Mouse (Mus musculus) limb, embryonic 14.5 days (tissue): ENCODE data around the gene 4930523C07Rik. TPM values are rescaled to one million over a fixed set of nuclear protein-coding genes. Genes with fewer than 3 reads are reported as not detected.

Experiments used
- ATAC-seq: fragments of 200-750 bp; cut with Nextera tagmentation; 2 replicates; pipeline ENCODE4 v1.8.0; 2017; ENCODE audit warnings: low read depth, moderate number of reproducible peaks, moderate TSS enrichment; ENCODE audit not compliant: low FRiP score
- DNase-seq: peaks from one replicate; pipeline ENCODE4 v3.0.0-alpha.2; 2015; ENCODE audit warnings: low spot score
- H3K27ac ChIP-seq: fragments of 300-500 bp; sonication (generic); replicated peaks from 2 replicates; pipeline ENCODE4 v1.5.1; 2014; ENCODE audit warnings: low read depth, mild to moderate bottlenecking, low read length, moderate library complexity, mixed read lengths
- H3K27me3 ChIP-seq: fragments of 300-500 bp; sonication (generic); 2 replicates; pipeline ENCODE4 v1.6.1; 2014; ENCODE audit warnings: low read length, mixed read lengths; ENCODE audit not compliant: control insufficient read depth, insufficient read depth
- H3K36me3 ChIP-seq: fragments of 300-500 bp; sonication (generic); 2 replicates; pipeline ENCODE4 v1.6.1; 2014; ENCODE audit warnings: mild to moderate bottlenecking, low read length, moderate library complexity, mixed read lengths; ENCODE audit not compliant: control insufficient read depth, insufficient read depth
- H3K4me1 ChIP-seq: fragments of 300-500 bp; sonication (generic); 2 replicates; pipeline ENCODE4 v1.6.1; 2014; ENCODE audit warnings: antibody characterized with exemption, low read length, mixed read lengths; ENCODE audit not compliant: control insufficient read depth, insufficient read depth
- H3K4me2 ChIP-seq: fragments of 300-500 bp; sonication (generic); replicated peaks from 2 replicates; pipeline ENCODE4 v1.6.1; 2014; ENCODE audit warnings: low read depth, mild to moderate bottlenecking, low read length, moderate library complexity; ENCODE audit not compliant: severe bottlenecking
- H3K4me3 ChIP-seq: fragments of 300-500 bp; sonication (generic); replicated peaks from 2 replicates; pipeline ENCODE4 v1.5.1; 2014; ENCODE audit warnings: low read length
- H3K9ac ChIP-seq: fragments of 300-500 bp; sonication (generic); 2 replicates; pipeline ENCODE4 v1.6.1; 2014; ENCODE audit warnings: mild to moderate bottlenecking, low read depth, low read length, moderate library complexity; ENCODE audit not compliant: severe bottlenecking
- H3K9me3 ChIP-seq: fragments of 300-500 bp; sonication (generic); 2 replicates; pipeline ENCODE4 v1.6.1; 2016; ENCODE audit warnings: low read length; ENCODE audit not compliant: control insufficient read depth
- POLR2A ChIP-seq: fragments of 200-500 bp; IDR thresholded peaks from 2 replicates; pipeline ENCODE4 v1.8.0; 2012; ENCODE audit warnings: inconsistent platforms, mild to moderate bottlenecking, moderate library complexity, borderline replicate concordance; ENCODE audit not compliant: insufficient read depth, insufficient read length; ENCODE audit errors: extremely low read depth
- WGBS: fragments of 180-500 bp; shearing (Covaris S2); extraction: QIAGEN DNeasy Blood & Tissue Kit; methylation state at CpG from one replicate; pipeline ENCODE4 v1.1.7; 2014; 5-methylcytosine and 5-hydroxymethylcytosine counted together
- polyA plus RNA-seq, 2 experiments: library from polyadenylated mRNA; depleted of rRNA in 1 of 2; stranded (reverse) in 1 of 2; unstranded in 1 of 2; fragments of >200 nt; fragmentation: Nextera tagmentation in 1 of 2; extraction: Ambion mirVana in 1 of 2; gene quantifications; 2 replicates each; pipeline versions ENCODE4 v1.2.1 to v1.2.3; 2012 to 2014

4930523C07Rik gene
- polyA plus RNA-seq, 2 experiments: 9.5 to 21.5 TPM

- DNase-seq (no peak), ATAC-seq (no peak)
- TF ChIP-seq POLR2A: no peak
- Histone ChIP-seq H3K27me3 (no peaks in the 10 kb centered on the region), H3K4me3 (no peak overlapping the region), H3K27ac (no peak overlapping the region), H3K4me1 (peaks cover 9% of the 10 kb centered on the region), H3K9me3 (no peaks in the 10 kb centered on the region), H3K9ac (no peak overlapping the region), H3K36me3 (no peaks in the 10 kb centered on the region), H3K4me2 (no peak overlapping the region)
- 67% methylated on average over 4 of the region's 4 CpGs for WGBS
Observed at GRCm38 (mm10) chr1:160046786-160047185, 2.6 kb downstream of the 4930523C07Rik start.

GRCm38 (mm10) chr1:160047481-160047931, 3.3 kb downstream of the 4930523C07Rik start:
- Histone ChIP-seq H3K9me3 (no peaks in the 10 kb centered on the region), H3K27ac (no peak overlapping the region), H3K4me2 (no peak overlapping the region), H3K4me3 (no peak overlapping the region), H3K9ac (no peak overlapping the region), H3K27me3 (no peaks in the 10 kb centered on the region), H3K4me1 (peaks cover 9% of the 10 kb centered on the region), H3K36me3 (no peaks in the 10 kb centered on the region)
- ATAC-seq (no peak), DNase-seq (no peak)
- no peak for TF ChIP-seq POLR2A
- WGBS: 89% methylated on average over 7 of the region's 7 CpGs

- Histone ChIP-seq H3K27ac (no peak overlapping the region), H3K36me3 (no peaks in the 10 kb centered on the region), H3K4me3 (no peak overlapping the region), H3K4me1 (peaks cover 4% of the 10 kb centered on the region; the same call in 1 of the 2 replicates), H3K4me2 (no peak overlapping the region), H3K9ac (no peak overlapping the region), H3K27me3 (no peaks in the 10 kb centered on the region), H3K9me3 (no peaks in the 10 kb centered on the region)
- ATAC-seq (no peak), DNase-seq (no peak)
- 83% methylated on average over 5 of the region's 5 CpGs for WGBS
- TF ChIP-seq POLR2A: no peak
Observed at GRCm38 (mm10) chr1:160049131-160049880, 5.1 kb downstream of the 4930523C07Rik start.

GRCm38 (mm10) chr1:160050898-160051297, 6.7 kb downstream of the 4930523C07Rik start:
- Histone ChIP-seq H3K27me3 (no peaks in the 10 kb centered on the region), H3K36me3 (no peaks in the 10 kb centered on the region), H3K9me3 (no peaks in the 10 kb centered on the region), H3K4me1 (no peaks in the 10 kb centered on the region), H3K4me2 (no peak overlapping the region), H3K27ac (no peak overlapping the region), H3K9ac (no peak overlapping the region), H3K4me3 (no peak overlapping the region)
- TF ChIP-seq POLR2A: no peak
- no peak for DNase-seq
- ATAC-seq: no peak
- 90% methylated on average over 6 of the region's 6 CpGs for WGBS

- no peaks in the 10 kb centered on the region for H3K27me3 ChIP-seq
- no peak for TF ChIP-seq POLR2A
- H3K4me2 ChIP-seq: no peak overlapping the region
- H3K9me3 ChIP-seq: no peaks in the 10 kb centered on the region
- no peak for DNase-seq
- no peak overlapping the region for H3K4me3 ChIP-seq
- no peaks in the 10 kb centered on the region for H3K4me1 ChIP-seq
- no peaks in the 10 kb centered on the region for H3K36me3 ChIP-seq
- no peak overlapping the region for H3K9ac ChIP-seq
- WGBS: 100% methylated on average over 2 of the region's 2 CpGs
- no peak overlapping the region for H3K27ac ChIP-seq
- ATAC-seq: no peak
Observed at GRCm38 (mm10) chr1:160052556-160053315, 8.6 kb downstream of the 4930523C07Rik start.
